Mouse (Mus musculus) kidney, adult 8-10 months (tissue): Measurements from ENCODE around the gene Hba-a2.
"Not testable (repeated sequence)": the region's sequence is repeated elsewhere in the genome, so short reads cannot be mapped to it uniquely, and the experiment has no call there.

ENCODE experiments used
- DNase-seq, 2 experiments: peaks; one replicate each; pipeline ENCODE4 v3.0.0; 2022

Hba-a2 gene

GRCm38 (mm10) chr11:32296203-32296602 is at the start of gene Hba-a2:
TSS of gene Hba-a2 (plus strand) at chr11:32296489.
- DNase-seq, result not testable (repeated sequence)

- DNase-seq, result no peak
Measured at GRCm38 (mm10) chr11:32247068-32247467, 49.2 kb upstream of the Hba-a2 start.

GRCm38 (mm10) chr11:32248350-32248749 is 47.9 kb upstream of the Hba-a2 start:
- DNase-seq, result no peak

- DNase-seq, result no peak
Measured at GRCm38 (mm10) chr11:32250880-32251763, 45.2 kb upstream of the Hba-a2 start.

- DNase-seq, result no peak
Measured at GRCm38 (mm10) chr11:32253121-32253520, 43.2 kb upstream of the Hba-a2 start.

GRCm38 (mm10) chr11:32256146-32256545 is 40.1 kb upstream of the Hba-a2 start:
- DNase-seq, result no peak

- DNase-seq, result no peak
Measured at GRCm38 (mm10) chr11:32256566-32256965, 39.7 kb upstream of the Hba-a2 start.

GRCm38 (mm10) chr11:32262674-32263415 is 33.4 kb upstream of the Hba-a2 start:
- no peak for DNase-seq

GRCm38 (mm10) chr11:32265117-32265738 is 31.1 kb upstream of the Hba-a2 start:
- no peak for DNase-seq

- no peak for DNase-seq
Measured at GRCm38 (mm10) chr11:32266194-32266593, 30.1 kb upstream of the Hba-a2 start.

- DNase-seq, result no peak
Measured at GRCm38 (mm10) chr11:32266776-32267175, 29.5 kb upstream of the Hba-a2 start.

GRCm38 (mm10) chr11:32267188-32267884 is 29.0 kb upstream of the Hba-a2 start, which contains the start of gene Nprl3:
TSS of gene Nprl3 (minus strand) at chr11:32267707.
- peak; percentile 95 for DNase-seq

- DNase-seq, result no peak
Measured at GRCm38 (mm10) chr11:32267964-32268363, 28.3 kb upstream of the Hba-a2 start.

- no peak for DNase-seq
Measured at GRCm38 (mm10) chr11:32268952-32269351, 27.3 kb upstream of the Hba-a2 start.

- no peak for DNase-seq
Measured at GRCm38 (mm10) chr11:32271178-32271577, 25.1 kb upstream of the Hba-a2 start.

GRCm38 (mm10) chr11:32276347-32276746 is 19.9 kb upstream of the Hba-a2 start, which contains the start of gene Hba-x:
TSS of gene Hba-x (plus strand) at chr11:32276400.
- DNase-seq, result no peak

GRCm38 (mm10) chr11:32277736-32278457 is 18.4 kb upstream of the Hba-a2 start:
- DNase-seq, result no peak

GRCm38 (mm10) chr11:32278458-32278957 is 17.8 kb upstream of the Hba-a2 start:
- DNase-seq, result no peak

GRCm38 (mm10) chr11:32280646-32281045 is 15.6 kb upstream of the Hba-a2 start:
- DNase-seq, result no peak

GRCm38 (mm10) chr11:32281416-32282144 is 14.7 kb upstream of the Hba-a2 start:
- DNase-seq, result no peak
